Mouse (Mus musculus) ES-CJ7 (cell line): Measurements from ENCODE around the gene Cntf.

Source experiments
- DNase-seq: peaks from one replicate; pipeline ENCODE4 v3.0.0; 2011; ENCODE audit warnings: low read depth, low spot score

Cntf gene

GRCm38 (mm10) chr19:12765308-12765707, at the start of gene Cntf:
Cntf (minus strand) TSS chr19:12765632.
- DNase-seq: no peak

- DNase-seq: no peak
These were observed 48.5 kb upstream of the Cntf start for GRCm38 (mm10) chr19:12813883-12814282.

DNA sequence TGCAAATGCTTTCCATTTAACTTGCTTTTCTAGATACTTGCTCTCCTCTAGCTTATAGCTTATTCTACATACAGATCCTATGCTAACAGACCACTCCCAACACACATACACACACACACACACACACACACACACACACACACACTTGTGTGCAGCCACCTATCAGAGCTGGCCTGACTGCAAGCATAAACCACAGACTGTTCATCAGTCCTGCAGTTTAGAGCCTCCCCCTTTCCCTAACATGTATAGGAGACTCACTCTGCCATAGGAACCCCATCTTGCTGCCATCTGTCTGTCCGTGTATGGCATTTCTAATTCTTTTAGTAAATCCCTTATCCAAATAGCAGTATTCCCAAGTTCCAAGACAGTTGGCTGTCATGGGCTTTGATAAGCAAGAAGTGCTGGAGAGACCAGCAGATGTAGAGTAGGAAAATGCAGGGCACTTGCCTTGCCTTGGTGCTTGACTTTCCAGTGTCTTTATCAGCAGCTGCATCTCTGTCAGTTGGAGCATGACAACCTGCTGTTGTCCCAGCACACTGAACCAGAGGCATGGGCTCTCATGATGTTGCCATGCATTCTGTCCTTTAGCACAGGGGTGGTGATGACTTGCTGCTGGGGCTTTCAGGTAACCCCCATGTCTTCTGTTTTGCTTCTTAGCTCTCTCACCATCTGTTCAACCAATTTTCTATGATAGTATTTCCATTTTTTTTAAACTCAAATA, 47.4 kb upstream of the Cntf start:
- DNase-seq: no peak

DNA sequence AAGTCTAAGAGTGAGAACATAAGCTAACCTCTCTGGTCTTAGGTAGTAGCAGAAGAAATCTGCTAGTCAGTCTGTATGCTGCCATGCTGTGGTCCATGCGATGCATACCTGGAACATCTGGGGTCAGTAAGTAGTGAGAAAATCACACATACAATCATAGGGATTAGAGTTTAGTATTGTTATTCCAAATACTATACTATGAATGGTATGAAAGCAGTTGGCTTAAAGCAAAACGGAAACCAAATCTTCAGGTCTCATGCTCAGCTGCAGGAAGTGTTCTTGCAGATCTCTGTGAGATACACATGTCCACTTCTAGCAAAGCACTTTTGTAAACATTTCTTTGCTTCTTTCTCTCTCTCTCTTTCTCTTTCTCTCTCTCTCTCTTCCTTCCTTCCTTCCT, 40.8 kb upstream of the Cntf start:
- DNase-seq: no peak

DNA sequence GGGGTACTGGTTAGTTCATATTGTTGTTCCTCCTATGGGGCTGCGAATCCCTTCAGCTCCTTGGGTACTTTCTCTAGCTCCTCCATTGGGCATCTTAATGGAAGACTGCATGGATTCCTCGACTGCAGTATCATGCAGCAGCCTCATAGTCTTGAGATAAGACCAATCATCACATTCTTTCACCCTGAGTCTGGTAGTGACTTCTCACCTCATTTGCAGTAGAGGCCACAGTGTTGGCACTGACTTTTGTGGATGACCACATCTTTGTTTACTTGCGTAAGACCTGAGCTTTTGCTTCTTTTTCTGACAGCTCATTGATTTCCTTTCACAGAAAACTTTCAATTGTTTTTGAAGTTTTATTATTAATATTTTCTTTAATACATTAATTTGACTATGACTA, 40.3 kb upstream of the Cntf start:
- no peak for DNase-seq

- no peak for DNase-seq
These were observed 38.8 kb upstream of the Cntf start for GRCm38 (mm10) chr19:12804237-12804636.

- no peak for DNase-seq
These were observed 37.4 kb upstream of the Cntf start for GRCm38 (mm10) chr19:12802830-12803229.

GRCm38 (mm10) chr19:12801046-12801445, 35.6 kb upstream of the Cntf start:
- DNase-seq: no peak

GRCm38 (mm10) chr19:12800621-12801020, 35.2 kb upstream of the Cntf start:
- no peak for DNase-seq

DNA sequence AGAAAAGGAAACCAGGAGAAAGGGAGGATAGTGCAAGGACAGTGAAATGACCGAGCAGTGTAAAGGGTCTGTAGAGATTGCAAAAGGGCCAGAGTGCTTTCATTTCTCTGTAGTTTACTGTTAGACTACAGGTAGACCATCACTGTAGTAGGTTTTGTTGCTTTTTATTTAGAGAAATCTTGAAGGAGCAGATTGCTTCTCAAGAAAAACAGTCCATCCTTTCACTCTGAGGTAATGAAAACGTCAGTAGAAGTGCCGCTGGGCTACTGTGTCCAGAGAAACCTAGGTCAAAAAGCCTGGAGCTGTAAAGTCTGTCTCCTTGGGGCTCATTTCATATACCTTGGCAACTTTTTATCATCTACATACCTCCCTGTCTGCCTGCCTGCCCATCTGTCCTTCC, 33.6 kb upstream of the Cntf start:
- no peak for DNase-seq

GRCm38 (mm10) chr19:12798404-12798803, 33.0 kb upstream of the Cntf start:
- DNase-seq: no peak

DNA sequence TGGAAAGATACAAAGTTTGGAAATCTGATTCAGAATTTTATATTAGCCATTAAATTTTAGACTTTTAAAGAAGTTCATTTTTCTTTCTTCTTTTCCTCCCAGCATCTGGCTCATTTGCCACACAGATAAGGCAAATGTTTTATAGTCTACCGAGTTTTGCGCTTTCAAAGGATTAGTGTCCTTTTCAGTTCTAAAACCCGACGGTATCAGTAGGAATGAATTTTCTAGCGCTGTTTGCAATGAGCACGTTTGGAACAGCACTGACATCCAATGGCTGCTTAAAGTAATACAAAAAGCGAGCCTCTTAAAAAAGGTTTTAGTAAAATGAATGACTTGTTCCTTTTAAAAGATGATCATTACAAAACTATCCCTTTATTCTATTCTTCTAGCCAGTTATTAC, 31.6 kb upstream of the Cntf start:
- peak; percentile 24 for DNase-seq

DNA sequence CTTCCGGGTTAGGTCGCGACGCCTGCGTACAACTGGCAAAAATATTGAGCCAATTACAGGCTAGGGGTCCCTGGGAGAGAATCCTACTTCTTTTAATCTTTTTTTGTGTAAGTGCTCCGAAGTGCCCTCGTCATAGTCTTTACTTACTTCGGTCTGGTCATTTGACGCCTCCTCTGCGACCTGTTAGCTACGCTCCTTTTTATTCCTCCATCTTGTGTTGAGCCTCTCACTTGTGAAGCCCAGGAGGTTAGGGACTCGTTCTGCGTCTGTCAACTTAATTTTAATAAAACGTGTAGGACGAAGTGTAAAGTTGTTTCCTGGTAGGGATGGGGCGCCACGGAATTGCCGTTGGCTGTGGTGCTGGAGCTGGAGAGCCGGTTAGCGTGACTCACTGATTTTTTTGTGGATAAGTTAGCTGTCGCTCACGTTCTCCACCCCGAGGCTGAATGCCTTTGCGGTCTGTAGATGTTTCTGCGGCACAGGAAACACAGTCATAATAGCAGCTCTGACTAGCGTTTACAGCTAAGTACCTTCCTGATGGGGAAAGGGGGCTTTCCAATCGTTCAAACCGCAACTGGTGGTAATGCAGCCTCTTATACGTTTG, 31.0 kb upstream of the Cntf start:
- DNase-seq: peak; percentile 58

DNA sequence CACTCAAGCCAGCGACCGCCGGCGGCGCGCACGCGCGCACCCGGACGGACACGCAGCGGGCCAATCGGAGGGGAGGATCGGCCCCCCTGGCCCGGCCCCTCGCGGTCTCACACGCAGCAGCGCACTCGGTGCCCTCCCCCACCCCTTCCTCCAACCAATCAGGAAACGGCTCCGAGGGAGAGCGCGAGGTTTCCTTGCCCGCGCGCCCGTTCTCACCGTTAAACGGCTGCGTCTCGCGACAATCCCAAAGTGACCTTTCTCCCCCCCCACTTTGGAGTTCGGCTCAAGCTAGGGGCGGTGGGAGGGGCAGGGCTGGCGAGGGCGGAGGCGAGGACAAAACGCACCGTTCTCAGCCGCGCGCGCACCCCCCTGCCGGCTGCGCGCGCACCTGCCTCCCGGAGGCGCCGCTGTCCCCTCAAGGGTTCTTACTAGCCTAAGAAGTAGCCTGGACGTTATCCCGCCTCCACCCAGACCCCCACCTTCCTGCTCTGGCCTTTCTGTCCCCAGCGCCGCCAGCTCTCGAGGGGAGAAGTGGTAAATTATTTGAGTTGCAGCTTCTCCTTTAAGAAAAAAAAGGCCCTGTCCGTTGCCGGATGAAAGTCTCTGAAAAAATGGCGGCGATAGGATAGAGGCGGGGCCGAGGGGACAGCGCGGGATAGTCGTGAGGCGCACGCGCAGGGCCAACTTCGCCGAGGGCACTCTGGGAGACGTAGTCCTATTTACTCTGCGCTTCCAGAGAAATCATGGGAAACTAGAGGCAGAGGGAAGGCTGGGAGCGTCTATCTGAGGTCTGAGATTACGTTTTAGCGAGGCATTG, 30.3 kb upstream of the Cntf start, which contains the start of the genes Zfp91 and Lpxn:
Gene Zfp91 (minus strand): TSS at position 616 of the 817 bp plus-strand sequence.
Gene Lpxn (plus strand): TSS at position 683 of the 817 bp plus-strand sequence.
- peak; percentile 98 for DNase-seq

DNA sequence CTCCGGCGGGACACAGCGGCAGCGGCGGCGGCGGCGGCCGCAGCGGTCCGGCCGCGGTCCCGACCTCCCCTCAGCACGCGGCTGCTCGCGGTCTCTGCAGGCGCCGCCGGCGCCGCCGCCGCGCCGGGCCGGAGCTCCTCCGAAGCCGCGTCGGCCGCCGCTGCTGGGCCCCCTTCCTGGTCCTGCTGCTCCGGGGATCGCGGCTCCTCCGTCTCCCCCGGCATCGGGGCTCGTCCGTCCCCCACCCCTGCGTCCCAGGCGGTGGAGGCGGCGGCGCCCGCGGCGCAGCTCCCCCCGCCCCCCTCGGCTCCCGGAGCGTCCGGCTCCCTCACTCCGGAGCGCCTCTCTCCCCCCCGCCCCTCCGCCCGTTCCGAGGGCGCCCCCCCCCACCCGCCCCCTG, 29.7 kb upstream of the Cntf start:
- DNase-seq: no peak

- peak; percentile 87 for DNase-seq
These were observed 28.9 kb upstream of the Cntf start for GRCm38 (mm10) chr19:12794056-12795044.

DNA sequence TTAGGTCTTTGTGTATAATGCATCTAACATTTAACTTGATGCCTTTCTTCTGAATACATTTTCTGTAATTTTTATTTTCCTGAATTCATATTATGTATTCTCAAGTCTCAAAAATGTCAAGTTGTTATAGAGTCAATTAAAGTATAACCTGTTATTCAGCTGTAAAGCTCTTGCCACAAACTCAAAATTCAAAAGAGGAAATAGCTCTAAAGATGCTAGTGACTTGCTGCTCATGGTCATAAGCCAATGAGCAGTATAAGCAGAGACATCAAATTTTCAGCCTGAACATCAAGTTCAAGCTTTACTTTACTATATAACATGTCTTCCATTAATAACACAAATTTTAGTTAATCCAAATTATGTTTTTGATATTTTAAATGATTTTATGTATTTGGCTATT, 26.9 kb upstream of the Cntf start:
- no peak for DNase-seq

- no peak for DNase-seq
These were observed 22.3 kb upstream of the Cntf start for GRCm38 (mm10) chr19:12787721-12788120.

DNA sequence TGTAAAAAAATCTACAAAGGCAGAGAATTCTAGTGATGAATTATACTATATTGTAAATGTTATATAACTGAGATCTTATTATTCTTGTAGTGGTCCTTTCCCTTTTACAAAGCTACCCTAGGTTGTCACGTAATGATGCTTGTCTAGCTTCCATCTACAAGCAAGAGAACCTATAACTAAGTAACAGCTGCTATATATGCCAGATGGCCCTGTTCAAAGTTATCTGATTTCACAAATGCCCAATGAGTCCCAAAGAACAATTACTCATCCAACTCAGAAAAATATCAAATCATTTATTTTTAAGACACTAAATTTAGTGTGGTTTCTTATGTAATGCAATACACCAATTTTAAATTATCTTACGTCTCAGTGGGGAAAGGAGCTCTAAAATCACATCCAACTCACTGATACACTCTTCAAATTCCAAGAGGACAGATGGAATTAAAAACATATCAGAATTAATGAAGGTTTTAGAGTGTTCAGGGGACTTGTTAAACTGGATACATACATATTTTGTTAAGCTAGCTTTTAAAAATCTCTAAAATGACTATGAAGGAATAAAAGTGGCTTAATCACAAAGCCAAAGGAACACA, 21.5 kb upstream of the Cntf start:
- DNase-seq: no peak

GRCm38 (mm10) chr19:12780437-12780836, 15.0 kb upstream of the Cntf start:
- no peak for DNase-seq

DNA sequence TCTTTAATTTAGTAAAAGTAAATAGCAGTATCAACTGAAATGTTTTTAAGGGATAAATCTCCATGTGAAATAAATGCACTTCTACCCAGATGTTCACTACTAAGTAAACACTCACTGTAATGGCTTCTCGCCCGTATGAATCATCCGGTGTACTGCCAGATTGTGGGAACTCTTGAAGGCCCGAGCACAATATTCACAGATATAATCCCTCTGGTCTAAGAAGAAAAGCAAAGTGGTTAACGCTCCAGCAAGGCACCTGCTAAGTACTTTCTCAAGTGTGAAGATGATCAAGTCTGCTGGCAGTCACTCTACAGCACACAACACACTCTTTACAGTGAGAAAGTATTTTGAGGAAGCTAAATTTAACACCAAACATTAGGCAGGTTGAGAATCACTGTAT, 5.5 kb upstream of the Cntf start:
- DNase-seq: no peak
